Mouse (Mus musculus) inflammation-experienced regulatory T-cells, adult 6 months (primary cell): ENCODE data around the gene Dnaja4. TPM values are rescaled to one million over a fixed set of nuclear protein-coding genes. Genes with fewer than 3 reads are reported as not detected.
A peak's percentile ranks its signal among the peaks of the same experiment; 100 is the strongest.
"Not testable (repeated sequence)": the region's sequence is repeated elsewhere in the genome, so short reads cannot be mapped to it uniquely, and the experiment has no call there.

Experiments
- ATAC-seq: one replicate; pipeline ENCODE4 v1.8.0; 2017
- polyA plus RNA-seq, 3 experiments: library from polyadenylated mRNA; unstranded; fragments of 100-300 nt; shearing (Covaris generic); gene quantifications; one replicate each; pipeline ENCODE4 v1.2.1; 2017

Gene Dnaja4
- polyA plus RNA-seq: 1 to 10 TPM; 3.7 to 8.5 (median 5.6) TPM

DNA sequence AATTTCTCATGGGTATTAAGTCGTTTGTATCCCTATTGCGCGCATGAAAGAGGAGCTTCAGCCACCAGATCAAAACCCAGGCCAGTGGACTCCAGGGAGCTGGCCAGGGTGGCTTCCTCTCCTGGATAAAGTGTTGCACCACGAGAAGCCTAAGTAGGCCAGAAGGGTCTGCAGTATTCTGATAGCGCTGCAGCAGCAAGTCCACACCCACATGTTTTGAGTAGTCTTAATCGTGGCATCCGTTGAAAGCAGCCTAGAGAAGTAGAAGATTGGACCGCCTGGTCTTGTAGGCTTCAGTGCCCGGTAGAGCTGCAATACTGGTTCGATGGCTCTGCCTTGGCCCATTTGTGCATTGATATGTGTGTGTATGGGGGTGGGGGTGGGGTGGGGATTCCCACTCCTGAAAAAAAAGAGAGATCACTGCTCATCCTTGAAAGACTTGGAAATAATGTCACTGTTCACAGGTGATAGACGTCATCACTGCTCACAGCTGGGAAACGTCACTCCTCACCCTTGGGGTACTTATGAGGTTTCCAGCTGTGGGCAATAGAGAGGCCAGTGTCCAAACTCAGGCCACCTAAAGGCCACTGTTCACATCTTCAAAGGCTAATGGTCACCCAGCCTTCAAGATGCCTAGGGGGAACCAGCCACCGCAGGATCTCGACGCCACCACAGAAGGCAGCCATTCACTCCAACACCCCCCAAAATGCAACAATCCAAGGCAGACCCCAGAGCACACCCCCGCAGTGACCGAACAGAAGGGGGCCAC is at the start of gene Dnaja4:
Gene Dnaja4 (plus strand): TSS at position 556 of the 769 bp plus-strand sequence.
- ATAC-seq: no peak

DNA sequence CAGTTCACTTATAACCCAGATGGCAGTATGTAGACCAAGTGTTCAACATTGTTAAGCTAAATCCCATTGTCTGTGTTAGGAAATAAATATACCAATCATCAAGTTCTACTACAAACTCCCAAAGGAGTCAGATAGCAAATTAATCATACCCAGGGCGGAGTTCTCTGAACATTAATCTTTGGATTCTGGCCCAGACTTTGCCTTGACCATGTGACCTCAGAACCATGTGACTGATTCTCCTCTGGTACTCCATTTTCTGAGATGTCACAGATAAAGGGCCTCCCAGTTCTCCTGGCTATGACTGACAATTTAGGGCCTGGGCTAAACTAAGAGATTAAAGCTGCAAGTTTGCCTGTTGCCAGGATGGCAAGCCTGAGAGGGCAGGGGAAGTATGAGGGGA is 49.3 kb upstream of the Dnaja4 start:
- ATAC-seq: no peak

DNA sequence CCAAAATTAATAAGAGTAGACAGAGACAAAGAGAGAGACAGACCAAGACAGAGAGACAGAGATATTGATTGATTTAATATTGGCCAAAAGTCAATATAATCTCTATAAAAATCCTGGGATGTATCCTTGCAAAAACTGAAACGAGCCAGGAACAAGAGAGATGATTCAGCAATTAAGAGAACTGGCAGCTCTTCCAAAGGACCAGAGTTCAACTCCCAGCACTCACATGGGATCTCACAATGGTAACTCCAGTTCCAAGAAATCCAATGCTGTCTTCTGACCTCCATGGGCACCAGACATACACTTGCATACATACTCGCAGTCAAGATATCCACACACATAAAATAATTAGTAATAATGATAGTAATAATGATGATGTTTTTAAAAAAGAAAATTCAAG is 45.9 kb upstream of the Dnaja4 start:
- no peak for ATAC-seq

DNA sequence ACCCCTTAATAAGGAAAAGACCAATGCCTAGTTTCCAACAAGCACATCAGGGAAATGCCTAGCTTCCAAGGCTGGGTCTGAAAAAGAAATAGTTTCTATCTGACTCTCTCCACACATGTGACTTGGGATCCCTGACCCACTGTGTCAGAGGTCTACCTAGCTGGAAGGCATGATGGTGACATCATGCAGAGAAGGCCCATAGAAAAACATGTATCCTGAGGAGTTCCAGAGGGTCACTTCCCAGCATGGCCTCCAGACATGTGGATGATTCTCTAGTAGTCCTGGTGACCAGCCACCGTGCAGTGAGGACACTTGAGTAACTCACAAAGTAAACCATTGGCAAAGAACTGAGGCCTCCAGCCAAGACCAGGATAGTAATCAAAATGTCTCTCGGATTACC is 42.8 kb upstream of the Dnaja4 start:
- no peak for ATAC-seq

DNA sequence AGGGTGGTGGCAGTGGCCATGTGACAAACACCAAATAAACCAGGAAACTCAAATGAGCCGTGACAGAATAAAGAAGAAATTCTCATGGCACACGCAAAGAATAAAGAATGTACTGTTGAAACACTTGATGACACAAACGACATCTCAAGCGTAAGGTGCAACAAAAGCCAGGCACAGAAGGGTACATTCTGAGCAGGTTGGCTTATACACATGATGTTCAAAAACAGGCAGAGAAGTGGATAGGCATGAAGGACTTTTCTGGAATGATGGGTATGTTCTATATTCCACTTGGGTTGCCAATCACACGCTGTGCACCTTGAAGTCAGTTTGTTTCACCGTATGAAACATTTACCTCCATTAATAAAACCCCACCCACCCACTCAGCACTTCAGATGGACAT is 42.3 kb upstream of the Dnaja4 start:
- no peak for ATAC-seq

DNA sequence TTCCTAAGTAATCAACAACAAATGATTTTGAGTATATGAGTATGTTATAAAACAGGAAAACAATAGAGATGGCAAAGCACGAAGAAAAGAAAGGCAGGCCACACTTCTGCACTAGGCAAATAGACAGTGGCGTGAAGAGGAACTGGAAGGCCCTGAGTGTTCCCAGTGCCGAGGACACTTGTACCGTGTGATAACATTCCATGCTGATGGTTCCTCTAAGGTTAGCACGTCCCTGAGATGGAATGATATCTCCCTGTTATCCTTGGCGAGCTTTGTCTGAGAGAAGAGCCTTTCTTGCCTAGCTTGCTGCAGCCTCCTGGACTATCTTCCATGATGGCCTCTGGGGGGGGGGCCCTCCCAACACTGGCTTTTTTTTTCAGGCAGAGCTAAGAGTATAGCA is 39.9 kb upstream of the Dnaja4 start:
- no peak for ATAC-seq

DNA sequence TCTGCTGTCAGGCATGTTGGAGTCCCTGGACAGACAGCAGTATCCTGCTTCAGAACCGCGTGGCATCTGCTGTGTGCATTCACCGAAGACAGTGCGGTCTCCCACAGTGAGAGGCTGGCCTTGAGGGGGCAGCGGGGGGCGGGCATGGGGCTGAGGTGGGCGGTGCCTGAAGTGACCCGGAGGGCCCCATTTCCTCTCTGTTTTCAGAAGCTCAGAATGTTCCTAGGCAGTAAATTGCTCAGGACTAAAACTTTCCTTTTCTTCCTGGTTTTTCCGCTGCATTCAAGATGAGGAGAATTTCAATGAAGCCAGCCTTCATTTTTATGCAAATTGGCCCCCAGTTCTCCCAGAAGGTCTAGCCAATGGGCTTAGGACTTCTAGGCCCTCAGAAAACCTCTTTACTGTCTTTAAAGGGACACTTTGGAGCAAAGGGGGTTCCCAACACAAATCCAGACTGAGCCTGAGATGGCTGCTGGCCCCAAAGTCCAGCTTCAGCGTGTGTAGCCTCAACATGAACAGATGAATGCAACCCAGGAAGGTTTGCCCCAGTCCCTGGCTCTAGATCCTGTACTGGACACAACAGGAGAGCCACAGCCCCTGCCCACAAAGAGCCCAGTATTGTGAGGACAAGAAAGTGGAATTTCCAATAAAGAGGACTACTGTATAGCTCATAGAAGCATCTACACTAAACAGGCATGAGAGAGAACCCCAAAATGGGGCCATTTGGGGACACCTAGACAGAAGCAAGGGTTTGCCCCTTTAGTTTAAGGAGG is 36.9 kb upstream of the Dnaja4 start, which contains the start of gene Acsbg1:
Gene Acsbg1 (minus strand): TSS at position 266 of the 773 bp plus-strand sequence.
- ATAC-seq: no peak

DNA sequence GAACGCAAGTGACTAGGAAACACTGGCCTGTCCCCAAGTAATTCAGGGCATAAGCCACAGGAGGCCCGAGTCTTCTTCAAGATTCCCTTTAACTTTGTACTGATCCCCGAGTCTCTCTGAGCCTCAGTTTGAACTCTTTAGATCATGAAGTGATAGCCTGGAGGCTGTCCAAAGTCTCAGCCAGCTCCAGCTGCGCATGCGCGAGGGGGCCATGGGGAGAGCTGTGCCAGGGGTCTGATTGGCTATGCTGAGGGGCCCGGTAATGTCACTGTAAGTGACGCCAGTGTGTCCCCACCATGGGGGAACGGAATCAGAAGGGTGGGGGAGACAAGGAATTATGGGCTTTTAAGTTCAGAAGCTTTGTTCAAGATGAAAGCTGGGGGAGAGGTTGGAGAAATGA is 34.3 kb upstream of the Dnaja4 start:
- ATAC-seq: no peak

DNA sequence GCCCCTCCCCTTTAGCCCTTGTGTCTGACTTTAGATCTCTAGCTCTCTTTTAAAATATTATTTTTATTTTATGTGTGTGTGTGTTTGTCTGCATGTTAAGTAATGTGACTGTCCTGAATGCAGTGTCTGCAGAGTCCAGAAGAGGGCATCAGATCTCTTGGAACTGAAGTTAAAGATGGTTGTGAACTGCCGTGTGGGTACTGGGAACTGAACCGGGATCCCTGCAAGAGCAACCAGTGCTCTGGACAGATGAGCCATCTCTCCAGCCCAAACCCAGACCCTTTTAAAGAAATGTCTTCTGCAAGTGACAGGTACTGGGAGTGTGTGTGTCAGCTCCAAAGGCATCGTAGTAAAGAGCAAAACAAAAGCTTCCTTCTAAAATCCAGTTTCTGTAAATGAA is 32.6 kb upstream of the Dnaja4 start:
- no peak for ATAC-seq

DNA sequence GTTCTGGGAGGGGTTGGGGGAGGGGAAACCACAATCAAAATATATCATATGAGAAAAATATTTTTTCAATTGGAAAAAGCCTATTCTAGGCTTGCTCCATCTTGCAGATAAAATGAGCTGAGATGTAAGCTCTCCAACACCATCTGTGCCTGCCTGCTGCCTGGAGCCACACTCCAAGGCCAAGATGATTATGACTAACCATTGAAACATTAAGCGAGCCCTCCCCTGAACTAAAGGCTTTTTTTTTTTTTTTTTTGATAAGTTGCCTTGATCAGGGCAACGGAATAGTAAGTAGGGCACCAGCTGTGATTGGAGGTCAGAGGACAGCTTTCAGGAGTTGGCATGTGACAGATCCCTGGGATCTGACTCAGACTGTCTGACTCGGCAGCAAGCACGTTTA is 30.2 kb upstream of the Dnaja4 start:
- ATAC-seq: no peak

DNA sequence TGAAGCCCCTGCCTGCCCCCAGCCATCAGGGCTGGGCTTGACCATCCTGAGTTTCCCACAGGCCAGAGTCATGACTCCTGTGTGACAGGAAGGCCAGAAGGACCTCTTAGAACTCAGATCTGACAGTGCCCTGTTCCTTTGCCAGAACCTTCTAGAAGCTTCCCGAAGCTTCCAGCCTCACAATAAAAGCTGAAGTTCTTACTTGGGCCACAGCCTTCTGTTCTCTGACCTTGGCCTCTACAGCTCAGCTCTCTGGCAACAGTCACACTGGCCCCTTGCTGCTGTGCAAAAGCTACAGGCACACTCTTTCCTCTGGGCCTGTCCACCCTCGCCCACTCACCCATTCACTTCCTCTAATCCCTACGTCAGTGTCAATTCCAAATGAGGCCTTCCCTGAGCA is 26.7 kb upstream of the Dnaja4 start:
- ATAC-seq: no peak

DNA sequence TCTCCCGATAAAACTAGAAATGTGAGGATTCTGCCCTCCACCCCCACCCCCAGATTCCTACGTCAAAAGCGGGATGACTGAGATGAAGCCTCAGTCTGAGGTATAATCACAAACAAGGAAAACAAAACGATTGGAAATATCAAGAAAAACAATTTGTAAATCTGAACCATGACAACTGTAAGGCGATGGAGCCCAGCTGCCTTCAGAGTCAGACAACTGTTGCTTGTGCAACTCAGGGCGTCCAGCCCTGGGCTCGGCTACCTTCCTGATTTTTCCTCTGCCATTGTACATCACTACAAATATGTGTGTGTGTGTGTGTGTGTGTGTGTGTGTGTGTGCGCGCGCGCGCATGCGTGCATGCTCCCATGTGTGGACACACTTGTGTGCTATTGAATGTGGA is 24.8 kb upstream of the Dnaja4 start:
- no peak for ATAC-seq

DNA sequence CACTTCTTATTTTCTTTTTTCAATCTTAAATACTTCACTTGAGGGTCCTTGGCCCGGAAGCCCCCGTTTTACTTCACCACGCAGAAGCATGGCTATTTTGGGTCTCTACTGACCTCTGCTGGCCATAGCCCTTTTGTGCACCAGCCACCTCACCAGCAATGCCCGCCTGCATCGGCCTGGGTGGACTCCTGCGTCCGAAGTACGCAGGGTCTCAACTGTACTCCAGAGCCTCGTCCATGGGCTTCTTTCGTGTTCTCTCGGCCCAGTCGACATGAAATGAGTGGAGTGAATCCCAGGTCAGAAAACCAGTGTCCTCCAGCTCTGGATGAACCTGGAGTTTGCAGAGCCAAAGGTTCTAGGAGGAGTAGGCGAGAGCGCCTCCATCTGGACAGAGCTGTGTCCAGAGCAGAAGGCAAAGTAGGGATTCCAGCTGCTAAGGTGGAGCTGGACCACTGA is 22.1 kb upstream of the Dnaja4 start:
- ATAC-seq: peak; percentile 50

DNA sequence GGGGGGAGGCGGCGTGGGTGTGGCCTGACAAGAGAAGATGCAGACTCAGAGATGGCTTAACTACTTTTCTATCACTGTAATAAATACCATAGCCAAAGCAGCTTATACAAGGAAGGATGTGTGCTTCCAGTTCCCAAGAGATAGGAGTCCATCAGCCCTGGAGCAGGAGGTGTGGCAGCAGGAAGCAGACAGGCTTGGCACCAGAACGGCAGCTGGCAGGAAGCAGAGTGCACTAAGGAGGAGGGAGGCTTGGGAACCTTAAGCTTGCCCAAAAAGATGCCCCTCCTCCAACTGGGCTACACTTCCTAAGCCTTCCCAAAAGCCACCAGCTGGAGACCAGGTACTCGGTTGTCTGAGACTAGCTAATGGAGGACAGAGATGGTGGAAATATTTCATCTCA is 15.8 kb upstream of the Dnaja4 start:
- ATAC-seq: no peak

DNA sequence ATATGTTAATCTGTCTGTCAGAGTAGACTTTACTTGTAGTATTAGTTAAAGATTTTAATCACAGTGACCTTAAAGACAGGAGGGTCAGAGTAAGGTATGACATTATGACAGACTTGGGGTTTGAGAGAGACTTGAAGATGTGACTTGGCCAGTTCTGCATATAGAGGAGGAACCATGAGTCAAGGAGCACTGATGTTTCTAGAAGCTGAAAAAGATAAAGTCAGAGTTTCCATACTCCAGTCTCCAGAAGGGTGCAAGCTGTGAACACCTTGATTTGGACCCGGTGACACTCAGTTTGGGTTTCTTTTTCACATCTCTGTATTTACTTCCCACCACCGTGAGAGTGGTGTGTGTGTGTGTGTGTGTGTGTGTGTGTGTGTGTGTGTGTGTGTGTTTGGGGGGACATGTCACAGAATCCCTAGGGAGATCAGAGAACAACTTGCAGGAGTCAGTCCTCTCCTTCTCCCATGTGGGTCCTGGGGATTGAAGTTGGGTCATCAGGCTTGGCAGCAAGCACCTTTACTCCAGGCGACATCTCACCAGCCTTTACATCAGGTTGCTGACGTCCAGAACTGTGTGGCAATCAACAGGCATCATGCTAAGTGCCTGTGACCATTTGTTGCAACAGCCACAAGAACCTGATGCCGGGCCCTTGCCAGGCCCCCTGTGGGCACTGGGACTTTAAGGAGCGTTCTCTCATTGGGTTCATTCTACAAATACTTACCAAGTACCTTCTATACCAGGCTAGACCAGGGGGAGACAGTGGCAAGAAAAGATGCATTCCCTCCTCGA is 14.7 kb upstream of the Dnaja4 start:
- ATAC-seq: no peak

DNA sequence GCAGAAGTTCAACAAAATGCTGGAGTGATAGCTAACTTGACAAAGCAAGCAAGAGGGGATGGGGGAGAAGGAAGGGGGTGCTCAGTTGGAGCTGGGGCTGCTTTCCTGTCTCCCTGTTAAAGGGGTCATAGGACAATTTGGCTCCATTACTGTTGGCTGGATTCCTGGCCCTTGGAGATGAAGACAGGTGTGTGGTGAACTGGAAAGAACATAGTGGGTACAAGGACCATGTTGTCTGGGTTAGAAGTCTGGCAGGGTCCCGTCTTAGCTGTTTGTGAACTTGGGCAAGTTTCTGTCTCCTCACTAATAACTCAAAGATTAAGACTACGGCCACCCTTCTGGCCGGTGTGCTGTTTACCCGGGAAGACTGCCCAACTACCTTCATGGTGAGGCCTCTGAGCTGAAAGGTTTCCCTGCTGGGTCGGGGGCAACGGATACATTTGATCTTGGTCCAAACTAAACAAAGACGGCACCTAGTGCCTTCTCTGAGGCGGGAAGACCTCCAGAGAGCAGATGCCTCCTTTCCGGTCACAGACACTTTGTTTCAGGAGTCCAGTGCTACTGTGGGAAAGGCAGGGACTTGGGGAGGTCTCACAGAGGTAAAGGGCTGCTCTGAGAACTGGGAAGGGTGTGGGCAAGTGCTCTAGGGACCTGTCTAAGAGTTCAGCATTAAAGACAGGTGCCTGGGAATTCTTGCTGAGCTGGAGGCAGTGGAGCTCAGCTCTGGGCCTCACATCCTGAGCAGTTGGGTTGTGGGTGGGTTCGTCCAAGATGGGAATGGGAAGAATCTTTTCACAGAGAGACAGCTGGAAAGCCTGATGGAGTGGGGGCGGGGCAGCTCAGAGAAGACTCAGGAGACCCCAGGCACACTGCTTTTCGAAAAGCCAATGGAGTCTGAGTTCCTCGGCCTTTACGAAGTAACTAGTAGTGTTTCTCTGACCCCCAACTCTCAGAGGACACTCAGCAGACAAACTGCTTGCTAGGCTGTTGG is 11.1 kb upstream of the Dnaja4 start:
- ATAC-seq: no peak

DNA sequence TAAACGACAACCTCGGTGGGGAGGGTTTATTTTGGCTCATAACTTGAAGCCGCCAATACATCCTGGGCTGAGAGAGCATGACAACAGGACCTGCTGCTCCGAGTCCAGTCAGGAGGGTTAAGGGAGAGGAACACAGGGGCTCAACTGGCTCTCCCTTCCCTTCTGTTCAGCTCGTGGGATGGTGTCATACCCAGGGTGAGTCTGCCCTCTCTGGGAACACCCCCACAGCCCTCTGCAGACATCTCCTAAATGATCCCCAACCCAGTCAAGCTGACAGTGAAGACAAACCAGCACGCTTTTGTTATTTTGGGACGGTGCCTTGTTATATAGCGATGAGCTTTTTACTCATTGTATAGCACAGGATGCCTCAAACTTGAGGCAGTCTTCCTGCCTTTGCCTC is 9.2 kb upstream of the Dnaja4 start:
- ATAC-seq: no peak

DNA sequence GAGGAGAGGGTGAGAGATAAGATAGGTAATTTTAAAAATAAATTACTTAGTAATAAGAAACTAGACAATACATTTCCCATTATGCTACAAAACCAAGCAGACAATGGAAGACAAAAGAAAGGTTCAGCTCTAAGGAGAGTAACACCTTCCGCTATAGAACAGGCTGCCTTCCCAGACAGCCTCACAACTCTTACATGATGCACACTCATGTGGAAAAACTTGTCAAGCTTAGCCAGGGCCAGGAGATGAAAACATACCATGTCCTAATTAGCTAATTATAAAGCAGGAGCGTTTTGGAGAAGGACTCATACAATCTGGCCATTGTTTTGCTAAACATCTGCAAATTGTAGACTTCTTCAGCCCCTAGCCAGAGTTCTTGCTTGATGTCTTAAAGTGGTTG is 8.0 kb upstream of the Dnaja4 start:
- ATAC-seq: not testable (repeated sequence)

DNA sequence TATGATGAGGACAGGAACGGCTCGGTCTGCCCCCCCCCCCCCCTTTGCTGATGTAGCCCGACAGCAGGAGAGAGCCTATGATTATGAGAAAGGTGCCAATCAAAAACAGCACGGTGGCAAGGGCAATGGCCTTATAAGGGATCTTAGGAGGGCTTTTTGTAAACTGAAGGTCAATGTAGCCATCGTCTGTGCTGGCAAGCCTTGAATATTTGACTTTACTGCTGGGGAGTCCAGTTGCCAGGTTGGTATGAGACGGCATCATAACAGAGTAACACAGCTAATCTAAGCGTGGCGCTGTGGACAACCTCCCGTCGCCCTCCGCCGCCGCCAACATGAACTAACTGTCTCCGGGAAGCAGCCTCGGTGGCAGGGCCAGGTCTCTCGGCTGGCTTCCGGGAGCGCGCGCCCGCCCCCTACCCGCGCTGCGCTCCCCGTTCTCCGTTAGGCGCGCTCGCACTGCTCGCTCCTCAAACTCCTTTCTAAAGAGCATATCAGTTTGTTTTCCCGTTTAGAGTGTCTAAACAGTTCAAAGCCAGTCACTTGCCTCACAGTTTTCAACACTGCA is 7.3 kb upstream of the Dnaja4 start:
- peak; percentile 84 for ATAC-seq

DNA sequence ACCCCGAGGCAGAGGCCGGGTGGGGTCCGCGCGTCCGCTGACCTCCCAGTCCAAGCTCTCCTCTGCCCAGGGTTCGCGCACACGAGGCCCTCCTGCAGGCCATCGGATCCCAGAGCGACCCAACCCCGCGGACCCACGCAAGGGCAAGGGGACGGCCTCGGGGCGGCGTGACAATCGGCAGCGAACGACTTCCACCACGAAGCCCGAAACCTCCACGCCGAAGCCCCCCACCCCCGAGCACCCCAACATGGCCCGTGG is 343 bp downstream of the Dnaja4 start:
- no peak for ATAC-seq

DNA sequence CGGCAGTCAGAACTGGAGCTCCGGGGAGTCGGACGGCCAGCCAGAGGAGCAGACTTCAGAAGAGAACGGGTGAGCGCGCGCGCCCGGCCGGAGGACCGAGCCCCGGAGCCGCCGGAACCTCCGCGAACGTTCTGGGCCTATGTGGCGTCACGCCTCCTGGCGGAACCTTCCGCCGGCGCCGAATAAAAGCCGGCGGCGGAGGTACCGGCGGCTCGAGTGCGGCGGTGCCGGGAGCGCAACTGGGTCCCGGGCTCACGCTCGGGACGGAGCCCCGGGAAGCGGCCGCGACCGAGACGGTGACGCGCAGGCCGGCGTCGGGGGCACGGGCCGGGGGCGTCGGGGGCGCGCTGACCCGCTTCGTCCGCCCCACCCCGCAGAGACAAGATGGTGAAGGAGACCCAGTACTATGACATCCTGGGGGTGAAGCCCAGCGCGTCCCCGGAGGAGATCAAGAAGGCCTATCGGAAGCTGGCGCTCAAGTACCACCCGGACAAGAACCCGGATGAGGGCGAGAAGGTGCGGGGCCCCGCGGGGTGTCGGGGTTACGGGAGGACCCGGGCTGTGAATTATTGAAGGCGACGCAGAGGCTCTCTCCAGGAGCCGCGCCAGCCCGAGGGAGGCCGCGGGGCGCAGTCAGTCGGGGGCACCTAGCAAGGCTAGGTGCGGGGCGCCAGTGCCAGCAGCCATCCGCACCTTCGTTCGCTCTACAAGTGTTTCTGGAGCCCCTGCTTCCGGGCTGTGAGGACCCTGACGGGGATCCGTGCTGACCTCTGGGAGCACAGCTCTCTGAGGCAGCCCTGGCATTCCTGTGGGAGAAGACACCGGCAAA is 886 bp downstream of the Dnaja4 start:
- peak; percentile 86 for ATAC-seq
